Mouse (Mus musculus) activated CD4-positive, CD25-positive, alpha-beta regulatory T cell, adult 4 months (primary cell): ENCODE data around the gene Pmpcb. TPM values are rescaled to one million over a fixed set of nuclear protein-coding genes. Genes with fewer than 3 reads are reported as not detected.
A peak's percentile ranks its signal among the peaks of the same experiment; 100 is the strongest.
"Not testable (repeated sequence)": the region's sequence is repeated elsewhere in the genome, so short reads cannot be mapped to it uniquely, and the experiment has no call there.

Experiments
- ATAC-seq: one replicate; pipeline ENCODE4 v1.8.0; 2017
- polyA plus RNA-seq, 2 experiments: library from polyadenylated mRNA; unstranded; fragments of 100-300 nt; shearing (Covaris generic); gene quantifications; one replicate each; pipeline ENCODE4 v1.2.1; 2017

The Pmpcb gene
- polyA plus RNA-seq: 10 to 100 TPM; 69.6 to 84.4 TPM

GRCm38 (mm10) chr5:21736956-21737585, at the start of gene Pmpcb:
TSS of gene Pmpcb (plus strand) at chr5:21737141.
- ATAC-seq: peak; percentile 88

- no peak for ATAC-seq
Measured at GRCm38 (mm10) chr5:21692230-21692629, 44.7 kb upstream of the Pmpcb start.

- ATAC-seq: no peak
Measured at GRCm38 (mm10) chr5:21693372-21693870, 43.5 kb upstream of the Pmpcb start.

GRCm38 (mm10) chr5:21694854-21695490, 42.0 kb upstream of the Pmpcb start:
- ATAC-seq: no peak

- not testable (repeated sequence) for ATAC-seq
Measured at GRCm38 (mm10) chr5:21699555-21699954, 37.4 kb upstream of the Pmpcb start.

- ATAC-seq: no peak
Measured at GRCm38 (mm10) chr5:21700272-21700821, 36.6 kb upstream of the Pmpcb start.

- peak; percentile 56 for ATAC-seq
Measured at GRCm38 (mm10) chr5:21700934-21701333, 36.0 kb upstream of the Pmpcb start.

- peak; percentile 96 for ATAC-seq
Measured at GRCm38 (mm10) chr5:21701351-21702008, 35.5 kb upstream of the Pmpcb start, which contains the start of gene Napepld. TSS of gene Napepld (minus strand) at chr5:21701396.

- ATAC-seq: peak; percentile 9
Measured at GRCm38 (mm10) chr5:21702009-21702364, 35.0 kb upstream of the Pmpcb start.

- no peak for ATAC-seq
Measured at GRCm38 (mm10) chr5:21702873-21703475, 34.0 kb upstream of the Pmpcb start.

- no peak for ATAC-seq
Measured at GRCm38 (mm10) chr5:21703708-21704107, 33.2 kb upstream of the Pmpcb start.

GRCm38 (mm10) chr5:21706546-21706945, 30.4 kb upstream of the Pmpcb start:
- ATAC-seq: no peak

- ATAC-seq: not testable (repeated sequence)
Measured at GRCm38 (mm10) chr5:21708011-21708410, 28.9 kb upstream of the Pmpcb start.

GRCm38 (mm10) chr5:21712127-21712715, 24.7 kb upstream of the Pmpcb start:
- ATAC-seq: no peak

GRCm38 (mm10) chr5:21714447-21714846, 22.5 kb upstream of the Pmpcb start:
- no peak for ATAC-seq

- ATAC-seq: no peak
Measured at GRCm38 (mm10) chr5:21717165-21717715, 19.7 kb upstream of the Pmpcb start.

GRCm38 (mm10) chr5:21718546-21718945, 18.4 kb upstream of the Pmpcb start:
- ATAC-seq: no peak

GRCm38 (mm10) chr5:21719209-21719608, 17.7 kb upstream of the Pmpcb start:
- no peak for ATAC-seq

GRCm38 (mm10) chr5:21724427-21724826, 12.5 kb upstream of the Pmpcb start:
- no peak for ATAC-seq

- ATAC-seq: no peak
Measured at GRCm38 (mm10) chr5:21724872-21725271, 12.1 kb upstream of the Pmpcb start.

GRCm38 (mm10) chr5:21729107-21729506, 7.8 kb upstream of the Pmpcb start:
- no peak for ATAC-seq
